Mouse (Mus musculus): ENCODE results near the gene Aoah. TPM values are rescaled to one million over a fixed set of nuclear protein-coding genes. Genes with fewer than 3 reads are reported as not detected.

Gene Aoah
- polyA plus RNA-seq, 1 experiment from 2014 or later: 0.25 TPM

GRCm38 (mm10) chr13:20800569-20800968, 6.7 kb downstream of the Aoah start:
- H3K9me3 ChIP-seq (ENCODE audit: control insufficient read depth, low read length): no peaks in the 10 kb centered on the region
- H3K36me3 ChIP-seq (ENCODE audit: control insufficient read depth, insufficient read depth, low read length): no peaks in the 10 kb centered on the region
- no peak for ATAC-seq
- WGBS: 73% methylated on average over 3 of the region's 3 CpGs
- H3K27ac ChIP-seq (ENCODE audit: low read depth, low read length): no peak overlapping the region
- H3K4me3 ChIP-seq (ENCODE audit: low read length): no peak overlapping the region
- no peaks in the 10 kb centered on the region for H3K27me3 ChIP-seq (replicated peaks; ENCODE audit: control insufficient read depth, insufficient read depth, low read length)
- H3K4me1 ChIP-seq (ENCODE audit: control insufficient read depth, insufficient read depth, low read depth, low read length): no peaks in the 10 kb centered on the region
- H3K9ac ChIP-seq (ENCODE audit: low read depth, low read length): no peak overlapping the region
- H3K4me2 ChIP-seq (ENCODE audit: low read length): no peak overlapping the region

GRCm38 (mm10) chr13:20811782-20812406, 18.0 kb downstream of the Aoah start:
- no peak overlapping the region for H3K9ac ChIP-seq (ENCODE audit: low read depth, low read length)
- no peak overlapping the region for H3K27ac ChIP-seq (ENCODE audit: low read depth, low read length)
- ATAC-seq: no peak
- H3K4me3 ChIP-seq (ENCODE audit: low read length): no peak overlapping the region
- no peaks in the 10 kb centered on the region for H3K27me3 ChIP-seq (replicated peaks; ENCODE audit: control insufficient read depth, insufficient read depth, low read length)
- H3K4me1 ChIP-seq (ENCODE audit: control insufficient read depth, insufficient read depth, low read depth, low read length): no peaks in the 10 kb centered on the region
- no peaks in the 10 kb centered on the region for H3K9me3 ChIP-seq (ENCODE audit: control insufficient read depth, low read length)
- H3K36me3 ChIP-seq (ENCODE audit: control insufficient read depth, insufficient read depth, low read length): no peaks in the 10 kb centered on the region
- no peak overlapping the region for H3K4me2 ChIP-seq (ENCODE audit: low read length)
- WGBS: 78% methylated on average over 3 of the region's 3 CpGs

GRCm38 (mm10) chr13:20816385-20816784, 22.5 kb downstream of the Aoah start:
- ATAC-seq: no peak

GRCm38 (mm10) chr13:20820712-20821328, 26.9 kb downstream of the Aoah start:
- WGBS: 70% methylated on average over 2 of the region's 2 CpGs
- no peaks in the 10 kb centered on the region for H3K36me3 ChIP-seq (ENCODE audit: control insufficient read depth, insufficient read depth, low read length)
- no peak overlapping the region for H3K4me2 ChIP-seq (ENCODE audit: low read length)
- no peak for ATAC-seq
- H3K4me1 ChIP-seq (ENCODE audit: control insufficient read depth, insufficient read depth, low read depth, low read length): no peaks in the 10 kb centered on the region
- H3K27me3 ChIP-seq (replicated peaks; ENCODE audit: control insufficient read depth, insufficient read depth, low read length): no peaks in the 10 kb centered on the region
- no peaks in the 10 kb centered on the region for H3K9me3 ChIP-seq (ENCODE audit: control insufficient read depth, low read length)
- H3K4me3 ChIP-seq (ENCODE audit: low read length): no peak overlapping the region
- no peak overlapping the region for H3K9ac ChIP-seq (ENCODE audit: low read depth, low read length)
- H3K27ac ChIP-seq (ENCODE audit: low read depth, low read length): no peak overlapping the region

More at GRCm38 (mm10) chr13:20816385-20816784, 22.5 kb downstream of the Aoah start:
- Histone ChIP-seq H3K27ac (ENCODE audit: low read depth, low read length) (no peak overlapping the region), H3K36me3 (ENCODE audit: control insufficient read depth, insufficient read depth, low read length) (no peaks in the 10 kb centered on the region), H3K27me3 (replicated peaks; ENCODE audit: control insufficient read depth, insufficient read depth, low read length) (no peaks in the 10 kb centered on the region), H3K4me2 (ENCODE audit: low read length) (no peak overlapping the region), H3K9ac (ENCODE audit: low read depth, low read length) (no peak overlapping the region), H3K9me3 (ENCODE audit: control insufficient read depth, low read length) (no peaks in the 10 kb centered on the region), H3K4me1 (ENCODE audit: control insufficient read depth, insufficient read depth, low read depth, low read length) (no peaks in the 10 kb centered on the region), H3K4me3 (ENCODE audit: low read length) (no peak overlapping the region)
- WGBS: 78% methylated on average over 1 of the region's 1 CpGs

GRCm38 (mm10) chr13:20828728-20829127, 34.8 kb downstream of the Aoah start:
- ATAC-seq: no peak
- no peaks in the 10 kb centered on the region for H3K9me3 ChIP-seq (ENCODE audit: control insufficient read depth, low read length)
- H3K4me1 ChIP-seq (ENCODE audit: control insufficient read depth, insufficient read depth, low read depth, low read length): no peaks in the 10 kb centered on the region
- H3K27me3 ChIP-seq (replicated peaks; ENCODE audit: control insufficient read depth, insufficient read depth, low read length): no peaks in the 10 kb centered on the region
- H3K27ac ChIP-seq (ENCODE audit: low read depth, low read length): no peak overlapping the region
- H3K9ac ChIP-seq (ENCODE audit: low read depth, low read length): no peak overlapping the region
- no peak overlapping the region for H3K4me2 ChIP-seq (ENCODE audit: low read length)
- no peaks in the 10 kb centered on the region for H3K36me3 ChIP-seq (ENCODE audit: control insufficient read depth, insufficient read depth, low read length)
- WGBS: 61% methylated on average over 2 of the region's 2 CpGs
- no peak overlapping the region for H3K4me3 ChIP-seq (ENCODE audit: low read length)

- H3K36me3 ChIP-seq (ENCODE audit: control insufficient read depth, insufficient read depth, low read length): no peaks in the 10 kb centered on the region
- no peak for ATAC-seq
- no peak overlapping the region for H3K27ac ChIP-seq (ENCODE audit: low read depth, low read length)
- no peak overlapping the region for H3K4me3 ChIP-seq (ENCODE audit: low read length)
- H3K27me3 ChIP-seq (replicated peaks; ENCODE audit: control insufficient read depth, insufficient read depth, low read length): no peaks in the 10 kb centered on the region
- H3K4me1 ChIP-seq (ENCODE audit: control insufficient read depth, insufficient read depth, low read depth, low read length): no peaks in the 10 kb centered on the region
- WGBS: 86% methylated on average over 9 of the region's 9 CpGs
- H3K4me2 ChIP-seq (ENCODE audit: low read length): no peak overlapping the region
- no peak overlapping the region for H3K9ac ChIP-seq (ENCODE audit: low read depth, low read length)
- no peaks in the 10 kb centered on the region for H3K9me3 ChIP-seq (ENCODE audit: control insufficient read depth, low read length)
Observed at GRCm38 (mm10) chr13:20829181-20829900, 35.4 kb downstream of the Aoah start.

GRCm38 (mm10) chr13:20855893-20856292, 62.0 kb downstream of the Aoah start:
- no peaks in the 10 kb centered on the region for H3K36me3 ChIP-seq (ENCODE audit: control insufficient read depth, insufficient read depth, low read length)
- H3K4me2 ChIP-seq (ENCODE audit: low read length): no peak overlapping the region
- H3K27ac ChIP-seq (ENCODE audit: low read depth, low read length): no peak overlapping the region
- no peak overlapping the region for H3K9ac ChIP-seq (ENCODE audit: low read depth, low read length)
- no peak for ATAC-seq
- H3K27me3 ChIP-seq (replicated peaks; ENCODE audit: control insufficient read depth, insufficient read depth, low read length): no peaks in the 10 kb centered on the region
- no peak overlapping the region for H3K4me3 ChIP-seq (ENCODE audit: low read length)
- WGBS: 57% methylated on average over 3 of the region's 3 CpGs
- H3K4me1 ChIP-seq (ENCODE audit: control insufficient read depth, insufficient read depth, low read depth, low read length): no peaks in the 10 kb centered on the region
- H3K9me3 ChIP-seq (ENCODE audit: control insufficient read depth, low read length): no peaks in the 10 kb centered on the region

GRCm38 (mm10) chr13:20899372-20899771, 105.5 kb downstream of the Aoah start:
- Histone ChIP-seq H3K27me3 (replicated peaks; ENCODE audit: control insufficient read depth, insufficient read depth, low read length) (no peaks in the 10 kb centered on the region), H3K36me3 (ENCODE audit: control insufficient read depth, insufficient read depth, low read length) (no peaks in the 10 kb centered on the region), H3K4me1 (ENCODE audit: control insufficient read depth, insufficient read depth, low read depth, low read length) (peaks cover 10% of the 10 kb centered on the region), H3K4me3 (ENCODE audit: low read length) (no peak overlapping the region), H3K9me3 (ENCODE audit: control insufficient read depth, low read length) (no peaks in the 10 kb centered on the region), H3K4me2 (ENCODE audit: low read length) (no peak overlapping the region), H3K27ac (ENCODE audit: low read depth, low read length) (no peak overlapping the region), H3K9ac (ENCODE audit: low read depth, low read length) (no peak overlapping the region)
- no peak for ATAC-seq
- WGBS: 60% methylated on average over 1 of the region's 1 CpGs

GRCm38 (mm10) chr13:20900396-20900971, 106.6 kb downstream of the Aoah start:
- ATAC-seq: peak; percentile 93
- H3K4me3 ChIP-seq (ENCODE audit: low read length): no peak overlapping the region
- no peaks in the 10 kb centered on the region for H3K27me3 ChIP-seq (replicated peaks; ENCODE audit: control insufficient read depth, insufficient read depth, low read length)
- peaks cover 10% of the 10 kb centered on the region for H3K4me1 ChIP-seq (ENCODE audit: control insufficient read depth, insufficient read depth, low read depth, low read length)
- no peak overlapping the region; the same call in 1 of the 2 replicates for H3K27ac ChIP-seq (ENCODE audit: low read depth, low read length)
- no peaks in the 10 kb centered on the region for H3K9me3 ChIP-seq (ENCODE audit: control insufficient read depth, low read length)
- WGBS: 33% methylated on average over 8 of the region's 8 CpGs
- no peak overlapping the region for H3K4me2 ChIP-seq (ENCODE audit: low read length)
- no peaks in the 10 kb centered on the region for H3K36me3 ChIP-seq (ENCODE audit: control insufficient read depth, insufficient read depth, low read length)
- no peak overlapping the region for H3K9ac ChIP-seq (ENCODE audit: low read depth, low read length)

All from hindbrain, embryonic 16.5 days (tissue).